Mouse (Mus musculus) intestine, embryonic 14.5 days (tissue): ENCODE measurements at regions not wholly inside any gene's neighbourhood (a gene's known extent, or its start where the extent isn't known, plus 50 kb on each side); places are given as distances from the start of the nearest gene placed in this dataset.

Experiments used
- ATAC-seq: fragments of 200-750 bp; cut with Nextera tagmentation; replicated peaks from 2 replicates; pipeline ENCODE4 v1.8.0; 2017; ENCODE audit warnings: low read depth, moderate number of reproducible peaks, moderate TSS enrichment, moderate library complexity; ENCODE audit not compliant: low FRiP score, low TSS enrichment
- DNase-seq: peaks from one replicate; pipeline ENCODE4 v3.0.0-alpha.2; 2018; ENCODE audit warnings: low spot score
- H3K27ac ChIP-seq: fragments of 300-500 bp; sonication (generic); 2 replicates; pipeline ENCODE4 v1.5.1; 2014; ENCODE audit warnings: low read depth, mild to moderate bottlenecking, control low read depth
- H3K27me3 ChIP-seq: fragments of 300-500 bp; sonication (generic); replicated peaks from 2 replicates; pipeline ENCODE4 v1.6.1; 2014; ENCODE audit warnings: low read length, control low read depth; ENCODE audit not compliant: control insufficient read depth, insufficient read depth
- H3K36me3 ChIP-seq: fragments of 300-500 bp; sonication (generic); 2 replicates; pipeline ENCODE4 v1.6.1; 2014; ENCODE audit warnings: low read length, control low read depth; ENCODE audit not compliant: control insufficient read depth, insufficient read depth
- H3K4me1 ChIP-seq: fragments of 300-500 bp; sonication (generic); replicated peaks from 2 replicates; pipeline ENCODE4 v1.6.1; 2014; ENCODE audit warnings: low read length, control low read depth, mixed read lengths; ENCODE audit not compliant: control insufficient read depth, insufficient read depth
- H3K4me2 ChIP-seq: fragments of 300-500 bp; sonication (generic); 2 replicates; pipeline ENCODE4 v1.6.1; 2014; ENCODE audit warnings: low read length
- H3K4me3 ChIP-seq: fragments of 300-500 bp; sonication (generic); 2 replicates; pipeline ENCODE4 v1.5.1; 2014; ENCODE audit warnings: low read depth, low read length, control low read depth, mixed read lengths
- H3K9ac ChIP-seq: fragments of 300-500 bp; sonication (generic); 2 replicates; pipeline ENCODE4 v1.6.1; 2014; ENCODE audit warnings: mild to moderate bottlenecking, low read length
- H3K9me3 ChIP-seq: fragments of 300-500 bp; sonication (generic); 2 replicates; pipeline ENCODE4 v1.6.1; 2016; ENCODE audit warnings: low read length, control low read depth; ENCODE audit not compliant: control insufficient read depth
- WGBS: fragments of 180-500 bp; shearing (Covaris S2); extraction: QIAGEN DNeasy Blood & Tissue Kit; methylation state at CpG from one replicate; pipeline ENCODE4 v1.1.7; 2014; 5-methylcytosine and 5-hydroxymethylcytosine counted together

GRCm38 (mm10) chr15:13283106-13283505, 109.6 kb upstream of the Cdh6 start:
- Histone ChIP-seq H3K4me3 (no peak overlapping the region), H3K4me2 (no peak overlapping the region), H3K27ac (no peak overlapping the region), H3K9ac (no peak overlapping the region), H3K9me3 (no peaks in the 10 kb centered on the region), H3K36me3 (no peaks in the 10 kb centered on the region), H3K27me3 (no peaks in the 10 kb centered on the region), H3K4me1 (peaks cover 9% of the 10 kb centered on the region)
- 78% methylated on average over 5 of the region's 5 CpGs for WGBS
- no peak for DNase-seq
- ATAC-seq, result no peak

- Histone ChIP-seq H3K4me3 (no peak overlapping the region), H3K9ac (no peak overlapping the region), H3K4me2 (no peak overlapping the region), H3K4me1 (0 out of 2 replicates have a peak, but pooled peaks cover 4% of the 10 kb centered on the region), H3K9me3 (no peaks in the 10 kb centered on the region), H3K27me3 (no peaks in the 10 kb centered on the region), H3K36me3 (no peaks in the 10 kb centered on the region), H3K27ac (no peak overlapping the region)
- no peak for DNase-seq
- 81% methylated on average over 8 of the region's 8 CpGs for WGBS
- ATAC-seq, result no peak
Measured at GRCm38 (mm10) chr15:13276909-13277235, 103.4 kb upstream of the Cdh6 start.

- ATAC-seq (no peak), DNase-seq (no peak)
- Histone ChIP-seq H3K9ac (no peak overlapping the region), H3K4me3 (no peak overlapping the region), H3K9me3 (no peaks in the 10 kb centered on the region), H3K4me1 (0 out of 2 replicates have a peak, but pooled peaks cover 4% of the 10 kb centered on the region), H3K4me2 (no peak overlapping the region), H3K36me3 (no peaks in the 10 kb centered on the region), H3K27ac (no peak overlapping the region), H3K27me3 (no peaks in the 10 kb centered on the region)
- 68% methylated on average over 5 of the region's 5 CpGs for WGBS
Measured at GRCm38 (mm10) chr15:13276225-13276908, 102.9 kb upstream of the Cdh6 start.

- no peaks in the 10 kb centered on the region for H3K36me3 ChIP-seq
- H3K4me1 ChIP-seq, result 0 out of 2 replicates have a peak, but pooled peaks cover 4% of the 10 kb centered on the region
- 29% methylated on average over 5 of the region's 5 CpGs for WGBS
- H3K27ac ChIP-seq, result no peak overlapping the region
- H3K4me2 ChIP-seq, result no peak overlapping the region
- no peak overlapping the region for H3K4me3 ChIP-seq
- H3K27me3 ChIP-seq, result no peaks in the 10 kb centered on the region
- no peak for DNase-seq
- H3K9ac ChIP-seq, result no peak overlapping the region
- no peaks in the 10 kb centered on the region for H3K9me3 ChIP-seq
- no peak for ATAC-seq
Measured at GRCm38 (mm10) chr15:13275326-13275725, 101.9 kb upstream of the Cdh6 start.

GRCm38 (mm10) chr15:13274366-13275067, 101.0 kb upstream of the Cdh6 start:
- H3K27ac ChIP-seq, result no peak overlapping the region
- H3K4me2 ChIP-seq, result no peak overlapping the region
- no peak overlapping the region for H3K4me3 ChIP-seq
- 0 out of 2 replicates have a peak, but pooled peaks cover 4% of the 10 kb centered on the region for H3K4me1 ChIP-seq
- no peaks in the 10 kb centered on the region for H3K27me3 ChIP-seq
- no peak overlapping the region for H3K9ac ChIP-seq
- ATAC-seq (no peak), DNase-seq (no peak)
- H3K9me3 ChIP-seq, result no peaks in the 10 kb centered on the region
- no peaks in the 10 kb centered on the region for H3K36me3 ChIP-seq
- WGBS, result 89% methylated on average over 5 of the region's 5 CpGs

GRCm38 (mm10) chr15:13246053-13246696, 72.7 kb upstream of the Cdh6 start:
- H3K4me3 ChIP-seq, result no peak overlapping the region
- H3K4me1 ChIP-seq, result no peaks in the 10 kb centered on the region
- ATAC-seq (no peak), DNase-seq (no peak)
- H3K27me3 ChIP-seq, result no peaks in the 10 kb centered on the region
- no peak overlapping the region for H3K4me2 ChIP-seq
- no peaks in the 10 kb centered on the region for H3K9me3 ChIP-seq
- H3K9ac ChIP-seq, result no peak overlapping the region
- no peaks in the 10 kb centered on the region for H3K36me3 ChIP-seq
- 77% methylated on average over 11 of the region's 11 CpGs for WGBS
- no peak overlapping the region for H3K27ac ChIP-seq

- DNase-seq (no peak), ATAC-seq (no peak)
- no peak overlapping the region for H3K9ac ChIP-seq
- no peaks in the 10 kb centered on the region for H3K27me3 ChIP-seq
- H3K4me2 ChIP-seq, result no peak overlapping the region
- WGBS, result 53% methylated on average over 14 of the region's 14 CpGs
- H3K4me3 ChIP-seq, result no peak overlapping the region
- H3K36me3 ChIP-seq, result no peaks in the 10 kb centered on the region
- no peak overlapping the region for H3K27ac ChIP-seq
- H3K9me3 ChIP-seq, result no peaks in the 10 kb centered on the region
- H3K4me1 ChIP-seq, result no peaks in the 10 kb centered on the region
Measured at GRCm38 (mm10) chr15:13244306-13244705, 70.8 kb upstream of the Cdh6 start.

GRCm38 (mm10) chr15:13243561-13243960, 70.1 kb upstream of the Cdh6 start:
- Histone ChIP-seq H3K36me3 (no peaks in the 10 kb centered on the region), H3K9ac (no peak overlapping the region), H3K9me3 (no peaks in the 10 kb centered on the region), H3K4me2 (no peak overlapping the region), H3K4me3 (no peak overlapping the region), H3K4me1 (no peaks in the 10 kb centered on the region), H3K27ac (no peak overlapping the region), H3K27me3 (no peaks in the 10 kb centered on the region)
- ATAC-seq (no peak), DNase-seq (no peak)
- WGBS, result 85% methylated on average over 4 of the region's 4 CpGs
